Mouse (Mus musculus): Measurements from ENCODE around the gene Vps13d.

Vps13d gene

GRCm38 (mm10) chr4:145005943-145006545 lies 188.8 kb downstream of the Vps13d start:
- no peak for DNase-seq (ENCODE audit: low spot score)

DNA sequence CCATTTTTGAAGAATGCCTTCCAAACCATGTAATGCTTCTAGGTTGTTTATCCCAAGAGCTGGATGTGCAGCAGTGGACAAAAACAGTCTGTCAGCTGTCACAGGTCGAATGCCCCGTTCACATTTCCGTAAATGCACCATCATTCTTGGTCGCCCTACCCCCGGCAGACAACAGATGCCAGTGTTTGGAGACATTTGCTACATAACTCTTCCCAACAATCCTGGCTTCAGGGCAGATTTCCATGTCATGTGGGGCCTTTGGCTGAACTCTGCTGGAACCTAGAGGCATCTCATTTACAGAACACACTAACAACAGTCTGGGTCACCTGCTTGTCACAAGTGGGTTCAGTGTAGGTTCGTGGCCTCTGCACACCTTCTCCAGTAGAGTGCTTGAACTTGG lies 190.6 kb downstream of the Vps13d start:
- DNase-seq (ENCODE audit: low spot score) = no peak

GRCm38 (mm10) chr4:145002733-145003132 lies 192.1 kb downstream of the Vps13d start:
- DNase-seq (ENCODE audit: low spot score) = no peak

DNA sequence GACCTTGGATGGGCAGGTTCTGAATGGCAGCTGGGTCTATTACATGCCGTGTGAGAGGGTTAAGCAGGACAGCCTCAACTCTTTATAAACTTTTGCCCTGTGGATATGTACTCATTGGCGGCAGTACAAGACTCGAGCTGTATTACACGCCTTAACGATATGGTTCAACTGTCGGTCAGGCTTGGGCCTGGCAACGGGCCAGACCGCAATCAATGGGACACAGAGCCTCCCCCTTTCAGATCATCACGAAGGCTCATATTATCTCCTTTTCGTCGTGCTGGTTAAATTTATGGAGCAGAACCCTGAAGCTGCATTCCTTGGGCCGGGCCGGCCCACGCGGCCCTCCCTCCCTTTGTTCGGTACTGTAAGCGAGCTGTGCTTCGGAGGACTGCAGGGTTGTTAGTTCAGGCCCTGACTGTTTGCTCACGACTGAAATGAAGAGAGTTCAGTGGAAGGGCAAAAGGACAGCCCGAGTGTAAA lies 194.9 kb downstream of the Vps13d start:
- DNase-seq (ENCODE audit: low spot score) = peak; percentile 77

- DNase-seq (ENCODE audit: low spot score) = no peak
These were observed 195.3 kb downstream of the Vps13d start for GRCm38 (mm10) chr4:144999572-144999880.

DNA sequence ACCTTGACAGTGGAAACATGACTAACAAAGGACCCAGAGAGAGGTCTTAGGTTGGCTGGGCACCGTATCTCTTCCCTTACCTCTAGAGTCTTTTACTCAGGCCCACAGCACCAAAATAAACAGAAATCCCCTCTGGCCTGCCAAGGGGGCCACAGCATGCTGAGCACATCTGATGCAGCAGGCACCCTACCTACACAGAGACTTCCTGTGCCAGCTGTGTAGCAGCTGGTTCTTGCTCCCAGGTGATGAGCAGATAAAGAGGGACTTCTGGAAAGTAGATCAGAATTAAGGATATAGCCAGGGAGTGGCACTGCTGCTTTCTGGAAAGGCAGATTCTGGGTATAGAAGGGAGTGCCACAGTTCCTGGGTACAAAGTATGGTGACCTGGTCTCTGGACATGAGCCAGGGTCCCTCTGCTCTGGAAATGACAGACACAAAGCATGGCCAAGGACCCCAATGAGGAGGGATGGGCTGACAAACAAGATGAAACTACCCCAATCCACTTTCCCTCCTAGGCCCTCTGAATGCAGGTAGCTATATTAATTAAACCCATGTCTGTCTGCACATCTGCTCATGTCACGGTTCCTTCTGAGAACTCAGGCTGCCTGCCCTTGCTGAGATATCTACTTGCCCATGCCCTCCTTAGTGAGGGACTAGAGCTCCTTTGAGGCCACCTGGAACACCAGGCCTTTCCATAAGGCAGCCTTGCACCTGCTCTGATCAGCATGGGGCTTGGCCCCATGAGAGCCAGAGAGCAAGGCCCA lies 195.8 kb downstream of the Vps13d start:
- no peak for DNase-seq (ENCODE audit: low spot score)

GRCm38 (mm10) chr4:144997887-144998658 lies 196.7 kb downstream of the Vps13d start:
- no peak for DNase-seq (ENCODE audit: low spot score)

GRCm38 (mm10) chr4:144996996-144997820 lies 197.6 kb downstream of the Vps13d start:
- no peak for DNase-seq (ENCODE audit: low spot score)

- DNase-seq (ENCODE audit: low spot score) = no peak
These were observed 199.0 kb downstream of the Vps13d start for GRCm38 (mm10) chr4:144995826-144996225.

GRCm38 (mm10) chr4:144993047-144993917 lies 201.5 kb downstream of the Vps13d start:
- no peak for DNase-seq (ENCODE audit: low spot score)

DNA sequence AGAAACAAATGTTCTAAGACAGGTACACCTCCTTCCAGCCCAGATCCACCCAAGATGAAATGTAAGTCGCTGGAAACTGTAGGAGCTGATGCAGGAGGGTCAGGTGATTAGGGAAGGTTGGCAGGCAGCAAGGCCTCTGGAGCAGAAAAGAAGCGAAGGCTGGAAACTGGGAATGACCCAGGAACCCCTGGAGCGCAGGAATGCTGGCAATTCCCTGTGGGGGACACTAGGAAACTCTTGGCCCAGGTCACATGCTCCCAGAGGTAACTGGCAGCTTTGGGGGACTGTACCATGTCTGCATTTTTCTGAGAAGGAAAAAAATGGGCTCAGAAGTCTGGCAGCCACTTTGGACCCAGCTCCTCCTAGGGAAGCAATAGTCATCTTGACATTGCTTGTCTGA lies 202.4 kb downstream of the Vps13d start:
- no peak for DNase-seq (ENCODE audit: low spot score)

GRCm38 (mm10) chr4:144988443-144989206 lies 206.2 kb downstream of the Vps13d start:
- no peak for DNase-seq (ENCODE audit: low spot score)

GRCm38 (mm10) chr4:144986016-144986805 lies 208.6 kb downstream of the Vps13d start:
- DNase-seq (ENCODE audit: low spot score) = no peak

GRCm38 (mm10) chr4:144983821-144984371 lies 210.9 kb downstream of the Vps13d start:
- peak; percentile 23 for DNase-seq (ENCODE audit: low spot score)

DNA sequence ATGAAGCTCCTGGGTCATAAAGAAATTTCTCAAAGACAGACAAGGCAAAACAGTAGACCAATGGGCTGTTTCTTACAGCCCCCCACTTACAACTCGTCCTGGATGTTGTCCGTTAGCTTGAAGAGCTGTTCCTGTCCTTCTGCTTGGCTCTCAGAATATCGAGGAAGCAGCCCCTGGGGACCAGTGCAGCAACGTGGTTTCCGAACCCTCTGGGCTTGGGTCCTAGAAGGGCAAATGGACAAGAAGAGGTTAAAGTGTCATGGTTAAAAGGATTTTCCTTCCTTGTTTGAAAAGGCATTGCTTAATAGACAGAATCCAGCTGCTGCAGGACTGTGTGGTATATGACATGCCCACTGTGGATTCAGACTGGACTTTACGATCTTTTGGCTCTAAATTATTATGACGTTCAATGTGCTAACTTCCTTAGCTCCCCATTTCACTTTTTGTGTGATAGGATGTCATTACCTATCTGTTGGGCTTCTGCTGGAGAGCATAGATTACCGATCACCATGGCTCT lies 211.5 kb downstream of the Vps13d start:
- no peak for DNase-seq (ENCODE audit: low spot score)

- peak; percentile 64 for DNase-seq (ENCODE audit: low spot score)
These were observed 213.8 kb downstream of the Vps13d start for GRCm38 (mm10) chr4:144980811-144981551.

- DNase-seq (ENCODE audit: low spot score) = no peak
These were observed 214.7 kb downstream of the Vps13d start for GRCm38 (mm10) chr4:144980110-144980509.

DNA sequence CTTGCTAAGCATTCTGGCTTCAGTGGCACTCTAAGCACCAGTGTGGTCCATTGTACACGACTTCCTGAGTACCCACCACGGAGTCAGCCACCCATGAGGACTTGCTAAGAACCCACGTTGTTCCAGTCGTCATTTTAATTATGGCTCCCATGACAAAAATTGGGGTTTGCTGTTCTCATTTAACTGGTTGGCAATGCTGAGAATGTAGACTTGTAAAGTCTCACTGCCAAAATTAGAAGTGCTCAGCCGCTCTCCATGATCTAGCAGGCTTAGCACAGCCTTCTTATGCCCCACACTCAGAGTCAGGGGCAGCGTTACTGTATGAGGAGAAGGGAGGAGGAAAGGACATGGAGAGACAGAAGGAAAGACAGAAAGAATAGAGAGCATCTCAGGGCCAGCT lies 216.8 kb downstream of the Vps13d start:
- DNase-seq (ENCODE audit: low spot score) = no peak

Data from ovary, postnatal 36 days (tissue).